Mouse (Mus musculus): ENCODE results near the gene Stom. TPM values are rescaled to one million over a fixed set of nuclear protein-coding genes. Genes with fewer than 3 reads are reported as not detected.
A peak's percentile ranks its signal among the peaks of the same experiment; 100 is the strongest.

The Stom gene
- total RNA-seq, 2 experiments from 2014 or later = 17.1 to 30.1 TPM

GRCm38 (mm10) chr2:35283997-35284396, 52.8 kb downstream of the Stom start:
- intact Hi-C loops (cut with DNase I) = no loop called here
- DNase-seq = no peak
- TF ChIP-seq CTCF (IDR thresholded peaks at IDR 0.05) = no peak
- Histone ChIP-seq H3K4me3 (peak overlapping the region; percentile 76), H3K27ac (peak overlapping the region; percentile 82)

- intact Hi-C loops (cut with DNase I) = no loop called here
- H3K27ac ChIP-seq = peak overlapping the region; percentile 82
- H3K4me3 ChIP-seq = peak overlapping the region; percentile 76
- peak; percentile 89 for DNase-seq
- no peak for TF ChIP-seq CTCF (IDR thresholded peaks at IDR 0.05)
Measured at GRCm38 (mm10) chr2:35282214-35282613, 54.6 kb downstream of the Stom start.

- Histone ChIP-seq H3K27ac (peak overlapping the region; percentile 85), H3K4me3 (no peak overlapping the region)
- no peak for TF ChIP-seq CTCF (IDR thresholded peaks at IDR 0.05)
- no peak for DNase-seq
- intact Hi-C loops (cut with DNase I) = no loop called here
Measured at GRCm38 (mm10) chr2:35280001-35280400, 56.8 kb downstream of the Stom start.

GRCm38 (mm10) chr2:35278371-35279210, 58.2 kb downstream of the Stom start:
- Histone ChIP-seq H3K4me3 (no peak overlapping the region), H3K27ac (peak overlapping the region; percentile 85)
- peak; percentile 83 for DNase-seq
- TF ChIP-seq CTCF (IDR thresholded peaks at IDR 0.05) = no peak
- intact Hi-C loops (cut with DNase I) = no loop called here

- intact Hi-C loops (cut with DNase I) = no loop called here
Measured at GRCm38 (mm10) chr2:35277686-35278085, 59.1 kb downstream of the Stom start.

GRCm38 (mm10) chr2:35273536-35273935, 63.2 kb downstream of the Stom start:
- no peak for TF ChIP-seq CTCF (IDR thresholded peaks at IDR 0.05)
- peak overlapping the region; percentile 28 for H3K4me3 ChIP-seq
- intact Hi-C loops (cut with DNase I) = no loop called here
- H3K27ac ChIP-seq = peak overlapping the region; percentile 86
- DNase-seq = peak; percentile 83

More at GRCm38 (mm10) chr2:35277686-35278085, 59.1 kb downstream of the Stom start:
- peak; percentile 96 for DNase-seq
- no peak for TF ChIP-seq CTCF (IDR thresholded peaks at IDR 0.05)
- Histone ChIP-seq H3K27ac (peak overlapping the region; percentile 85), H3K4me3 (no peak overlapping the region)

- no peak for TF ChIP-seq CTCF (IDR thresholded peaks at IDR 0.05)
- no peak for DNase-seq
- intact Hi-C loops (cut with DNase I) = no loop called here
- H3K27ac ChIP-seq = peak overlapping the region; percentile 86
- H3K4me3 ChIP-seq = no peak overlapping the region
Measured at GRCm38 (mm10) chr2:35272881-35273280, 63.9 kb downstream of the Stom start.

- TF ChIP-seq CTCF (IDR thresholded peaks at IDR 0.05) = no peak
- no peak overlapping the region for H3K4me3 ChIP-seq
- DNase-seq = peak; percentile 71
- intact Hi-C loops (cut with DNase I) = loop anchor here (2.0 kb wide), 1 partner anchor 57 kb away; no protein-coding TSS in a partner anchor
- H3K27ac ChIP-seq = peak overlapping the region; percentile 86
Measured at GRCm38 (mm10) chr2:35271817-35272216, 65.0 kb downstream of the Stom start.

GRCm38 (mm10) chr2:35270531-35270984, 66.2 kb downstream of the Stom start:
- Histone ChIP-seq H3K4me3 (peak overlapping the region; percentile 35), H3K27ac (peak overlapping the region; percentile 86)
- peak; percentile 87 for TF ChIP-seq CTCF (IDR thresholded peaks at IDR 0.05)
- intact Hi-C loops (cut with DNase I) = loop anchor here (2.0 kb wide), 1 partner anchor 56 kb away; no protein-coding TSS in a partner anchor
- peak; percentile 72 for DNase-seq

- H3K27ac ChIP-seq = peak overlapping the region; percentile 86
- H3K4me3 ChIP-seq = no peak overlapping the region
- peak; percentile 69 for DNase-seq
- TF ChIP-seq CTCF (IDR thresholded peaks at IDR 0.05) = no peak
- intact Hi-C loops (cut with DNase I) = loop anchor here (2.0 kb wide), 1 partner anchor 55 kb away; no protein-coding TSS in a partner anchor
Measured at GRCm38 (mm10) chr2:35269716-35270260, 67.0 kb downstream of the Stom start.

- intact Hi-C loops (cut with DNase I) = no loop called here
- Histone ChIP-seq H3K27ac (peak overlapping the region; percentile 86), H3K4me3 (no peak overlapping the region)
- DNase-seq = no peak
- TF ChIP-seq CTCF (IDR thresholded peaks at IDR 0.05) = no peak
Measured at GRCm38 (mm10) chr2:35269136-35269535, 67.6 kb downstream of the Stom start.

GRCm38 (mm10) chr2:35267876-35268566, 68.8 kb downstream of the Stom start:
- Histone ChIP-seq H3K4me3 (no peak overlapping the region), H3K27ac (peak overlapping the region; percentile 86; the same call in 1 of the 2 replicates)
- TF ChIP-seq CTCF (IDR thresholded peaks at IDR 0.05) = no peak
- intact Hi-C loops (cut with DNase I) = no loop called here
- no peak for DNase-seq
